Mouse (Mus musculus) stomach, embryonic 14.5 days (tissue): ENCODE measurements around the gene Yipf6. TPM values are rescaled to one million over a fixed set of nuclear protein-coding genes. Genes with fewer than 3 reads are reported as not detected.

ENCODE experiments used
- ATAC-seq: fragments of 200-750 bp; cut with Nextera tagmentation; 2 replicates; pipeline ENCODE4 v1.8.0; 2017; ENCODE audit warnings: low read depth, moderate TSS enrichment; ENCODE audit not compliant: insufficient number of reproducible peaks, insufficient read depth, low FRiP score
- H3K27ac ChIP-seq: fragments of 300-500 bp; sonication (generic); 2 replicates; pipeline ENCODE4 v1.5.1; 2014; ENCODE audit warnings: mild to moderate bottlenecking, low read length, moderate library complexity, mixed read lengths
- H3K27me3 ChIP-seq: fragments of 300-500 bp; sonication (generic); 2 replicates; pipeline ENCODE4 v1.6.1; 2014; ENCODE audit warnings: low read length, control low read depth, mixed read lengths; ENCODE audit not compliant: control insufficient read depth, insufficient read depth
- H3K36me3 ChIP-seq: fragments of 300-500 bp; sonication (generic); 2 replicates; pipeline ENCODE4 v1.6.1; 2014; ENCODE audit warnings: mild to moderate bottlenecking, control low read depth, low read length, moderate library complexity, mixed read lengths; ENCODE audit not compliant: control insufficient read depth, insufficient read depth
- H3K4me1 ChIP-seq: fragments of 300-500 bp; sonication (generic); 2 replicates; pipeline ENCODE4 v1.6.1; 2014; ENCODE audit warnings: low read length, control low read depth, mixed read lengths; ENCODE audit not compliant: control insufficient read depth, insufficient read depth
- H3K4me2 ChIP-seq: fragments of 300-500 bp; sonication (generic); replicated peaks from 2 replicates; pipeline ENCODE4 v1.6.1; 2014; ENCODE audit warnings: low read depth, low read length, control low read depth
- H3K4me3 ChIP-seq: fragments of 300-500 bp; sonication (generic); 2 replicates; pipeline ENCODE4 v1.5.1; 2014; ENCODE audit warnings: low read depth, low read length, control low read depth
- H3K9ac ChIP-seq: fragments of 300-500 bp; sonication (generic); replicated peaks from 2 replicates; pipeline ENCODE4 v1.6.1; 2014; ENCODE audit warnings: low read depth, mild to moderate bottlenecking, control low read depth, low read length, moderate library complexity, mixed read lengths
- H3K9me3 ChIP-seq: fragments of 300-500 bp; sonication (generic); 2 replicates; pipeline ENCODE4 v1.6.1; 2016; ENCODE audit warnings: low read depth, low read length, control low read depth; ENCODE audit not compliant: control insufficient read depth
- WGBS: fragments of 180-500 bp; shearing (Covaris S2); extraction: QIAGEN DNeasy Blood & Tissue Kit; methylation state at CpG from one replicate; pipeline ENCODE4 v1.1.7; 2014; 5-methylcytosine and 5-hydroxymethylcytosine counted together
- polyA plus RNA-seq: library from polyadenylated mRNA; unstranded; fragments of >200 nt; fragmentation: Nextera tagmentation; extraction: Ambion mirVana; gene quantifications from 2 replicates; pipeline ENCODE4 v1.2.1, GENCODE M21; 2014

The Yipf6 gene
- polyA plus RNA-seq = 24.7 and 26.0 TPM in 2 replicates

GRCm38 (mm10) chrX:98936101-98936500 is at the start of gene Yipf6:
Gene Yipf6 (plus strand): TSS chrX:98936316.
- peak within 1 kb of the TSS; percentile 46 for H3K4me2 ChIP-seq
- no peaks in the 10 kb centered on the region for H3K36me3 ChIP-seq
- H3K27ac ChIP-seq = peak within 1 kb of the TSS; percentile 96
- H3K27me3 ChIP-seq = no peaks in the 10 kb centered on the region
- H3K4me3 ChIP-seq = peak within 1 kb of the TSS; percentile 52
- H3K4me1 ChIP-seq = no peaks in the 10 kb centered on the region
- no peak for ATAC-seq
- WGBS = 65% methylated on average over 3 of the region's 3 CpGs
- peak within 1 kb of the TSS; percentile 40 for H3K9ac ChIP-seq
- no peaks in the 10 kb centered on the region for H3K9me3 ChIP-seq

- Histone ChIP-seq H3K9me3 (no peaks in the 10 kb centered on the region), H3K4me2 (peak overlapping the region; percentile 47), H3K4me3 (peak overlapping the region; percentile 44), H3K27me3 (0 out of 2 replicates have a peak, but pooled peaks cover 3% of the 10 kb centered on the region), H3K4me1 (no peaks in the 10 kb centered on the region), H3K27ac (peak overlapping the region; percentile 67; the same call in 1 of the 2 replicates), H3K9ac (peak overlapping the region; percentile 28), H3K36me3 (no peaks in the 10 kb centered on the region)
- WGBS = 17% methylated on average over 14 of the region's 14 CpGs
- ATAC-seq = no peak; the same call in 1 of the 2 replicates
Observed at GRCm38 (mm10) chrX:98890072-98890405, 46.1 kb upstream of the Yipf6 start.

GRCm38 (mm10) chrX:98890406-98891116 is 45.6 kb upstream of the Yipf6 start, which contains the start of gene Ophn1:
Gene Ophn1 (minus strand): TSS chrX:98891025.
- Histone ChIP-seq H3K4me2 (peak within 1 kb of the TSS; percentile 47), H3K9ac (peak within 1 kb of the TSS; percentile 28), H3K4me3 (peak within 1 kb of the TSS; percentile 44), H3K9me3 (no peaks in the 10 kb centered on the region), H3K27me3 (0 out of 2 replicates have a peak, but pooled peaks cover 3% of the 10 kb centered on the region), H3K36me3 (no peaks in the 10 kb centered on the region), H3K27ac (peak within 1 kb of the TSS; percentile 67; the same call in 1 of the 2 replicates), H3K4me1 (no peaks in the 10 kb centered on the region)
- ATAC-seq = peak; percentile 91
- 14% methylated on average over 48 of the region's 48 CpGs for WGBS

GRCm38 (mm10) chrX:98898307-98898706 is 37.8 kb upstream of the Yipf6 start:
- 75% methylated on average over 3 of the region's 3 CpGs for WGBS
- no peak overlapping the region for H3K9ac ChIP-seq
- no peaks in the 10 kb centered on the region for H3K36me3 ChIP-seq
- ATAC-seq = no peak
- H3K27me3 ChIP-seq = no peaks in the 10 kb centered on the region
- H3K4me2 ChIP-seq = no peak overlapping the region
- no peak overlapping the region for H3K27ac ChIP-seq
- no peak overlapping the region for H3K4me3 ChIP-seq
- H3K4me1 ChIP-seq = no peaks in the 10 kb centered on the region
- no peaks in the 10 kb centered on the region for H3K9me3 ChIP-seq

- Histone ChIP-seq H3K4me2 (no peak overlapping the region), H3K4me3 (no peak overlapping the region), H3K27me3 (no peaks in the 10 kb centered on the region), H3K9ac (no peak overlapping the region), H3K36me3 (no peaks in the 10 kb centered on the region), H3K27ac (no peak overlapping the region), H3K4me1 (no peaks in the 10 kb centered on the region), H3K9me3 (no peaks in the 10 kb centered on the region)
- WGBS = 86% methylated on average over 6 of the region's 6 CpGs
- no peak for ATAC-seq
Observed at GRCm38 (mm10) chrX:98904226-98904625, 31.9 kb upstream of the Yipf6 start.

- Histone ChIP-seq H3K27me3 (no peaks in the 10 kb centered on the region), H3K9me3 (no peaks in the 10 kb centered on the region), H3K4me1 (no peaks in the 10 kb centered on the region), H3K27ac (no peak overlapping the region), H3K4me3 (no peak overlapping the region), H3K4me2 (no peak overlapping the region), H3K36me3 (no peaks in the 10 kb centered on the region), H3K9ac (no peak overlapping the region)
- WGBS = 31% methylated on average over 1 of the region's 1 CpGs
- ATAC-seq = no peak
Observed at GRCm38 (mm10) chrX:98908910-98909309, 27.2 kb upstream of the Yipf6 start.

- Histone ChIP-seq H3K4me3 (no peak overlapping the region), H3K36me3 (no peaks in the 10 kb centered on the region), H3K4me1 (no peaks in the 10 kb centered on the region), H3K4me2 (no peak overlapping the region), H3K27ac (no peak overlapping the region), H3K9ac (no peak overlapping the region), H3K9me3 (no peaks in the 10 kb centered on the region), H3K27me3 (no peaks in the 10 kb centered on the region)
- 23% methylated on average over 6 of the region's 6 CpGs for WGBS
- no peak for ATAC-seq
Observed at GRCm38 (mm10) chrX:98919423-98919822, 16.7 kb upstream of the Yipf6 start.

- Histone ChIP-seq H3K27me3 (no peaks in the 10 kb centered on the region), H3K27ac (peak overlapping the region; percentile 96), H3K9ac (peak overlapping the region; percentile 40), H3K4me1 (no peaks in the 10 kb centered on the region), H3K4me2 (peak overlapping the region; percentile 46), H3K36me3 (no peaks in the 10 kb centered on the region), H3K4me3 (peak overlapping the region; percentile 52), H3K9me3 (no peaks in the 10 kb centered on the region)
- WGBS = 21% methylated on average over 66 of the region's 66 CpGs
- ATAC-seq = peak; percentile 91
Observed at GRCm38 (mm10) chrX:98936707-98937554, 815 bp downstream of the Yipf6 start.
